Mouse (Mus musculus) splenic B cell, adult 2 months (primary cell): ENCODE results near the gene Gm14295.
"Not testable (repeated sequence)": the region's sequence is repeated elsewhere in the genome, so short reads cannot be mapped to it uniquely, and the experiment has no call there.

Source experiments
- DNase-seq: peaks from one replicate; pipeline ENCODE4 v3.0.0-alpha.2; 2011; ENCODE audit warnings: low read depth, low spot score
- H3K27me3 ChIP-seq: 2 replicates; pipeline ENCODE4 v1.6.1; 2012; ENCODE audit warnings: mild to moderate bottlenecking, low read length, moderate library complexity, mixed read lengths; ENCODE audit not compliant: control insufficient read depth, poor library complexity, insufficient read depth, severe bottlenecking
- H3K36me3 ChIP-seq: 2 replicates; pipeline ENCODE4 v1.6.1; 2012; ENCODE audit warnings: mild to moderate bottlenecking, low read length, moderate library complexity, mixed read lengths; ENCODE audit not compliant: control insufficient read depth, poor library complexity, insufficient read depth, severe bottlenecking

Gene Gm14295

GRCm38 (mm10) chr2:176798312-176798711 is at the start of gene Gm14295:
Gm14295 (plus strand) TSS chr2:176798612.
- H3K27me3 ChIP-seq, DNase-seq, H3K36me3 ChIP-seq: not testable (repeated sequence)

DNA sequence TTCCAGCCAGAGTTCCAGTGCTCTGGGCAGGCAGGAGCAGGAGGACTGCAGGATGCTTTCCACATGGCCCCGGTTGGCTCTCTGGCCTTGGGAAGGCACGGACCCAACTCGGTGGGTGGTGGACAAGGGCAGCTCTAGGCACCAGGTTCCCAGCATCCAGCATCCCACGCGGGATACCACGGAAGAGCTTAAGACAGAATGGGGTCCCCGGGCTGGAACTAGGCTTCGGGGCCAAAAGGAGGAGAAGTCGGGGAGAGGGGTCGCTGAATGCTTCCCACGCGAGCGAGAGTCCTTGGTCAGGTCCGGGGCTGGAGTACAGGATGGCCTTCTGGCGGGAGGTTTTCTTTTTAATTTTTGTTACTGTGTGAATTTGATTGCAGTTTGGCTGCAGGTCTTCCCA is 373 bp downstream of the Gm14295 start:
- not testable (repeated sequence) for H3K36me3 ChIP-seq, H3K27me3 ChIP-seq
- peak; percentile 0 for DNase-seq

GRCm38 (mm10) chr2:176830840-176831239 is 32.4 kb downstream of the Gm14295 start, which contains the start of gene Gm14408:
Gm14408 (plus strand) TSS chr2:176831140.
- not testable (repeated sequence) for H3K36me3 ChIP-seq, H3K27me3 ChIP-seq, DNase-seq
